Comparison of ENCODE assay signal across 9 mouse cellular contexts in the genomic region with DNA sequence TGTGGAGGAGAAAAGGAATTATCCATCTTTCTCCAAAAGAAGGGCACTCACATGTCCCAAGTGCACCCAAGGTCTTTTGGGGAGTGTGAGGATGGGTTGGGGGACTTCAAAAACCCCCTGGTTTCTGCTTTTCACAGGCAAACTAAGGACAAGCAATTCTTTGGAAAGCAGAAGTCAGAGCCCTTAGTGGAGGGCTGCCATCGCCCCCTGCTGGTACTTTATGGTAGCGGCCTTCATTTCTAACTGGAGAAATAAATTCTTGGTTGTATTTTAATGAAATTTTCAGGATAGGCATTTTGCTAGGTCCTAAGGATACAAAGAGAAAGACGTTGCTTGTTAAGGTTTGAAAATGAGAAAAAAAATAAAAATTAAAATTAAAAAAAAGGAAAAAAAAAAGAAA. TPM values are rescaled to one million over a fixed set of nuclear protein-coding genes. Genes with fewer than 3 reads are reported as not detected.
A peak's percentile ranks its signal among the peaks of the same experiment; 100 is the strongest.
DNase-seq lines count a peak whose midpoint lies in the region; ATAC-seq and TF ChIP-seq lines count a peak whose summit lies in the region.
"Had no signal": no experiment of that assay in that cellular context is flagged by ENCODE, and none has a peak within 500 bp of the region (broad histone marks: within the 10 kb centered on the region; RNA-seq: fewer than 3 reads in every experiment).

No protein-coding gene starts in this region.

- H3K27ac ChIP-seq in lung, postnatal 0 days (ENCODE audit: low read length) = no peak overlapping the region
- no peak overlapping the region for H3K27ac ChIP-seq in spleen, adult 2 months (ENCODE audit: insufficient read depth, low read length)
- H3K27ac ChIP-seq: limb, embryonic 15.5 days had no signal

- WGBS in lung, postnatal 0 days = 5% methylated on average over 3 of the region's 3 CpGs
- WGBS in spleen, adult 2 months = 2% methylated on average over 3 of the region's 3 CpGs

- DNase-seq in frontal cortex, postnatal 14 days (ENCODE audit: low spot score in 2 of 2) = peak; percentile 9 to 68
- peak; percentile 64 for DNase-seq in 416B (ENCODE audit: low read depth)
- DNase-seq in adrenal gland, adult 2 months = peak; percentile 40
- DNase-seq in embryo, embryonic 11 days = peak; percentile 69
- peak; percentile 80 to 81 for DNase-seq in kidney, postnatal 4 days
- DNase-seq in lung, postnatal 0 days (ENCODE audit: low spot score) = peak; percentile 55
- peak in 1 of 2 experiments; percentile 17 for DNase-seq in spleen, adult 2 months (ENCODE audit: low read depth in 1 of 2, low spot score in 2 of 2)

- TF ChIP-seq EP300 in lung, postnatal 0 days (IDR thresholded peaks at IDR 0.05) = no peak

- ATAC-seq in frontal cortex, adult (ENCODE audit: low TSS enrichment) = no peak; the same call in 1 of the 2 replicates
- ATAC-seq in lung, postnatal 0 days = no peak

- no peak overlapping the region for H3K9ac ChIP-seq in lung, postnatal 0 days (replicated peaks; ENCODE audit: low read depth)
- H3K9ac ChIP-seq: limb, embryonic 15.5 days had no signal

- peak; percentile 78 for TF ChIP-seq CTCF in lung, postnatal 0 days (IDR thresholded peaks at IDR 0.05)
- peak; percentile 37; the same call in 1 of the 2 replicates for TF ChIP-seq CTCF in spleen, adult 2 months (IDR thresholded peaks at IDR 0.05; ENCODE audit: extremely low read depth, insufficient read depth, insufficient read length, insufficient replicate concordance)

- H3K4me3 ChIP-seq in lung, postnatal 0 days (ENCODE audit: low read depth, low read length) = no peak overlapping the region
- H3K4me3 ChIP-seq in spleen, adult 2 months (ENCODE audit: extremely low read depth, insufficient read depth, insufficient read length) = no peak overlapping the region
- H3K4me3 ChIP-seq: limb, embryonic 15.5 days had no signal

- no peaks in the 10 kb centered on the region for H3K9me3 ChIP-seq in lung, postnatal 0 days (ENCODE audit: low read length)
- H3K9me3 ChIP-seq: limb, embryonic 15.5 days had no signal

- TF ChIP-seq POLR2A in spleen, adult 2 months (IDR thresholded peaks at IDR 0.05; ENCODE audit: low read depth, low read length) = no peak

- no peaks in the 10 kb centered on the region for H3K4me1 ChIP-seq in lung, postnatal 0 days (ENCODE audit: insufficient read depth, low read depth, low read length)
- H3K4me1 ChIP-seq in spleen, adult 2 months (ENCODE audit: control insufficient read depth, insufficient read depth, insufficient read length) = no peaks in the 10 kb centered on the region

- no peak overlapping the region for H3K4me2 ChIP-seq in lung, postnatal 0 days (replicated peaks; ENCODE audit: low read depth, low read length)
- H3K4me2 ChIP-seq: limb, embryonic 15.5 days had no signal

- no peaks in the 10 kb centered on the region for H3K36me3 ChIP-seq in lung, postnatal 0 days (ENCODE audit: insufficient read depth, low read length)
- no peaks in the 10 kb centered on the region for H3K36me3 ChIP-seq in spleen, adult 2 months (ENCODE audit: control insufficient read depth, insufficient read depth, low read length)
- H3K36me3 ChIP-seq: limb, embryonic 15.5 days had no signal

- no peaks in the 10 kb centered on the region for H3K27me3 ChIP-seq in lung, postnatal 0 days (replicated peaks; ENCODE audit: insufficient read depth, low read length)
- H3K27me3 ChIP-seq in spleen, adult 2 months (ENCODE audit: control insufficient read depth, insufficient read depth, low read length) = no peaks in the 10 kb centered on the region
- H3K27me3 ChIP-seq: limb, embryonic 15.5 days had no signal

RNA-seq across cellular contexts. Expression of a gene that starts 11.0 kb away (rescaled TPM):
- total RNA-seq in adrenal gland, adult 2 months (2021) = under 1 TPM; 0.10 to 0.17 TPM
- 0.18 and 0.25 TPM in 2 replicates for polyA plus RNA-seq in adrenal gland, adult 2 months (2012; rRNA removed)
- polyA plus RNA-seq in lung, postnatal 0 days (2015; fragmentation: Nextera tagmentation; extraction: Ambion mirVana) = 0.35 and 0.37 TPM in 2 replicates
- 1.2 and 1.5 TPM in 2 replicates for polyA plus RNA-seq in spleen, adult 2 months (2012; rRNA removed)

RNA-seq across cellular contexts. Expression of a gene that starts 31.5 kb away (rescaled TPM):
- 10 to 100 TPM; 25.7 to 44.4 TPM for total RNA-seq in adrenal gland, adult 2 months (2021)
- polyA plus RNA-seq in adrenal gland, adult 2 months (2012; rRNA removed) = 0.67 and 10.0 TPM in 2 replicates
- polyA plus RNA-seq in lung, postnatal 0 days (2015; fragmentation: Nextera tagmentation; extraction: Ambion mirVana) = 0.05 TPM in 1 of 2 replicates, not detected in the other
- 0.07 TPM in 1 of 2 replicates, not detected in the other for polyA plus RNA-seq in spleen, adult 2 months (2012; rRNA removed)
- polyA plus RNA-seq: limb, embryonic 15.5 days had no signal
